Mouse (Mus musculus): Measurements from ENCODE around the gene Apoc2. TPM values are rescaled to one million over a fixed set of nuclear protein-coding genes. Genes with fewer than 3 reads are reported as not detected.
A peak's percentile ranks its signal among the peaks of the same experiment; 100 is the strongest.

Apoc2 gene
- total RNA-seq, 2 experiments from 2014 or later: not detected

DNA sequence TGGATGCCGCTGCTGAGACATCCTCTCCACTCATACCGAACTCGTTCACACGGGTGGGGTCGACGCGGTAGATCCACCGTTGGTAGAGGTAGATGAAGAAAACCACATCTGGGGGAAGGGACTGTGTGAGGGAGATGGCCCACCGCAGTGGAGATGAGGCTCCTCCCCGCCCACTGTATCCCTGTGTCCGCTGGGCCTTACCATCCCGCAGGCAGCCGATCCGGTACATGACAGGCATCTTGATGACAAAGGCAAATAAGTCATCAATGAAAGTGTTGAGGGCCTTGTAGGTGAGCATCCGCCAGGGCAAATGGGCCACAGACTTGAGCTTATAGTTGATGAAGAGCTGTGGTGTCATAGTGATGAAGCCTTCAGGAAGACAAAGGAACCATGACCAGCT is 43.9 kb downstream of the Apoc2 start:
- DNase-seq (ENCODE audit: extremely low spot score in 1 of 2, low spot score in 1 of 2): no peak

DNA sequence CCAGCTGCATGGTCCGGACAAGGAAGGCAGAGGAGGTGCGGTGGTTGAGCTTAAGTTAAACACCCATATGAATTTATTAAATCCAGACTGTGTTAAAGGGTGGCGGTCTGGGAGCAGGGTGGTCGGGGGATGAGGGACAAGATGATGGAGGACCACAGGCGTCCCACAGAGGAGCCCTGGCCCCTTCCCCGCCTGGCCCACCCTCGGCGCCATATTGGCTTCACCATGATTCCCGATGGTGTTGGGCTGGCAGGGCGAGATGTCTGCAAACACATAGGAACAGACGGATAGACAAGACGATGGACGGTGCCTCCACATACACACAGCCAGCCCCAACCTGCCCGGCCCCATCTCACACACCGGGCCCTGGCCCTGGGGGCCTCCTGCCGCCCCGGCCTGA is 44.5 kb downstream of the Apoc2 start:
- no peak for DNase-seq (ENCODE audit: extremely low spot score in 1 of 2, low spot score in 1 of 2)

- no peak for DNase-seq (ENCODE audit: extremely low spot score in 1 of 2, low spot score in 1 of 2)
Observed at GRCm38 (mm10) chr7:19632720-19633119, 45.0 kb downstream of the Apoc2 start.

DNA sequence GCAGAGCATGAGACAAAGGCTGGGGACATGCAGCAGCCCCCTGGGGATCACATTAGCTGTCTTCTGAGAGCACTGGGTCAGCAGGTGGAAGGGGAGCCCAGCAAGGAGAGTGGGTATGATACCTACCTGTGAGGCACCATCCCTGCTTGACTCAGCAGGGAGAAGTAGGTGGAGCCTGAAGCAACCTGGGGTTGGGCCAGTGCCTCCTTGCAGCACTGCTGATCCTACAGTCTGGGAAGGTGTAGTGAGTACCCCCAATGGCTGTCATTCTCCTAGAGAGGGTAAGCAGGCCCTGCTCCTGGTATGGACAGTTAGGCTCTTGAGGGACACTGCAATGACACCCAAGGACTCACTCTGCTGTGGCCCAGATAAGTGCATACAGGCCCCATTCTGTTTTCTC is 45.5 kb downstream of the Apoc2 start:
- DNase-seq (ENCODE audit: extremely low spot score in 1 of 2, low spot score in 1 of 2): no peak

- peak; percentile 73 to 87 for DNase-seq (ENCODE audit: extremely low spot score in 1 of 2, low spot score in 1 of 2)
Observed at GRCm38 (mm10) chr7:19629361-19629734, 48.4 kb downstream of the Apoc2 start, which contains the start of gene Relb. Gene Relb (minus strand): TSS chr7:19629438.

DNA sequence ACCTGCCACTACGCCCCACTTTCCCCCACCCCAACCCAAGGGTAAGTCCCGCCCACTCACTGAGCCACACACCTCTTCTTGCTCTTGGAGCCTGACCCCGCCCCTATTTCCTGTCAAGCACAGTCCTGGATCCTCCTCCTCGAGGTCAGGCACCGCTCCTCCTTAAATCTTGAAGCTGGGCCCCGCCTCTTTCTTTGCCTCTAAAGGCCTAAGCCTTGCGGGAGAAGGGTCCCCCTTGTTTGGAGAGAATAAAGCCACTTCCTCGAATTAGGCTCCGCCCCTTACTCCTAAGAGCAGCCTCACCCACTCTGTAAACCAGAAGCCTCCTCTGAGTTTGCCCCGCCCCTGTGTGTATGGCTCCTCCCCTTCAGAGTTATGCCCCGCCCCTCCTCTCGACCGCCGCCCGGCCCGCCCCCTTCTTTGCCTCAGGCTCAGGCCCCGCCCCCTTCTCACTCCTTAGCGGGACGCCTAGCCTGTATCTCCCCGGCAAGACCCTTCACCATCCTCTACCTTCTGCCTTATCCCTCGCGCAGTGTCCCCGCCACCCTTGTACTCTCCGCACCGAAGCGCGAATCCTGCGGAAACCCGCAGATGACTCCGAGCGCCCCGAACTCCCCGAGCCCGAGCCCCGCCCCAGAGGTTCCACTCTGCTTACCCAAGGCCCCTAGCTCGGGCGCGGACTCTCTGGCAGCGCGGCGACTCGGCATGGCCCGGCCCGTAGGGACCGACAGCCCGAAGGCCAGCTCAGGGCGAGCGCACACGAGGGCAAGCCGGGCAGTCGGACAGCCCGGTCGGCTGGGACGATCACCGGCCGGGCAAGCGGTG is 49.0 kb downstream of the Apoc2 start:
- DNase-seq (ENCODE audit: extremely low spot score in 1 of 2, low spot score in 1 of 2): peak; percentile 64 to 74

GRCm38 (mm10) chr7:19628192-19628535 is 49.6 kb downstream of the Apoc2 start:
- DNase-seq (ENCODE audit: extremely low spot score in 1 of 2, low spot score in 1 of 2): peak in 1 of 2 experiments; percentile 46

GRCm38 (mm10) chr7:19627721-19628120 is 50.0 kb downstream of the Apoc2 start:
- DNase-seq (ENCODE audit: extremely low spot score in 1 of 2, low spot score in 1 of 2): no peak

DNA sequence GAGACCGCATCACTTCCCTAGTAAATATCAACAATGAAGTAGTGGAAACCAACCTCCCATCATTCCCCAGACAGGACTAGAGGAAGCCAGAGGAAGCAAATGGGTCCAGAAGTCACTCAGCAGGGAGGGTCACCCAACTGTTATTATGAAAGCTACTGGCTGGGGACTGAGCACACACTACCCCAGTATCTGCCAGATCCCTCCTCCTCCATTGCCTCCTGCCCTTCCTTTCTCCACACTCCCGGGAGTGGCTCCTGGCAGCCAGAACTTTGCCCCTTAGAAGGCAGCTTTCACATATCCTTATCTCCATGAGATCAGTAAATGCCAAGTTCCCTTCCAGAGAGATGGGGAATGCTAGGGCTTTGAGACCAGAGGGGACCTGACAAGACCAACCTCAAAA is 54.3 kb downstream of the Apoc2 start:
- no peak for DNase-seq (ENCODE audit: extremely low spot score in 1 of 2, low spot score in 1 of 2)

- no peak for DNase-seq (ENCODE audit: extremely low spot score in 1 of 2, low spot score in 1 of 2)
Observed at GRCm38 (mm10) chr7:19622241-19622640, 55.5 kb downstream of the Apoc2 start.

Other genes starting within 250 kb of the Apoc2 start
- 100 to 1,000 TPM in 1 of 2 experiments, 10 to 100 TPM in 1; 92.8 to 105 TPM for gene Mark4, start 219.1 kb downstream of the Apoc2 start, total RNA-seq (2021)
- gene Exoc3l2, start 214.6 kb downstream of the Apoc2 start, total RNA-seq (2021): under 1 TPM; 0.37 to 0.38 TPM
- 1 to 10 TPM; 6.0 to 7.1 TPM for gene Bloc1s3, start 169.6 kb downstream of the Apoc2 start, total RNA-seq (2021)
- gene Trappc6a, start 169.5 kb downstream of the Apoc2 start, total RNA-seq (2021): 10 to 100 TPM; 20.1 to 21.1 TPM
- gene Nkpd1, start 160.1 kb downstream of the Apoc2 start, total RNA-seq (2021): under 1 TPM; 0.49 to 0.66 TPM
- 100 to 1,000 TPM; 103 to 112 TPM for gene Ppp1r37, start 114.9 kb downstream of the Apoc2 start, total RNA-seq (2021)
- gene Zfp296, start 100.7 kb downstream of the Apoc2 start, total RNA-seq (2021): 1 to 10 TPM in 1 of 2 experiments, under 1 TPM in 1; 0.30 to 1.0 TPM
- gene Gemin7, start 100.3 kb downstream of the Apoc2 start, total RNA-seq (2021): 10 to 100 TPM; 38.0 to 40.7 TPM
- gene Clasrp, start 73.5 kb downstream of the Apoc2 start, total RNA-seq (2021): 10 to 100 TPM; 70.6 to 94.5 TPM
- gene Relb, start 48.5 kb downstream of the Apoc2 start, total RNA-seq (2021): 10 to 100 TPM in 1 of 2 experiments, 1 to 10 TPM in 1; 9.4 to 10.4 TPM
- gene Clptm1, start 12.9 kb downstream of the Apoc2 start, total RNA-seq (2021): 100 to 1,000 TPM; 148 TPM
- gene Gm44805, start 3.5 kb upstream of the Apoc2 start, total RNA-seq (2021): not detected
- gene Apoc4, start 3.5 kb upstream of the Apoc2 start, total RNA-seq (2021): not detected
- gene Apoc1, start 14.7 kb upstream of the Apoc2 start, total RNA-seq (2021): 1 to 10 TPM; 4.8 to 7.5 TPM
- gene Apoe, start 21.2 kb upstream of the Apoc2 start, total RNA-seq (2021): 1,000 to 10,000 TPM; 2,615 to 2,768 TPM
- gene Tomm40, start 37.5 kb upstream of the Apoc2 start, total RNA-seq (2021): 100 to 1,000 TPM; 109 TPM
- gene Nectin2, start 72.5 kb upstream of the Apoc2 start, total RNA-seq (2021): 1 to 10 TPM; 7.9 to 9.1 TPM
- gene Bcam, start 93.1 kb upstream of the Apoc2 start, total RNA-seq (2021): 10 to 100 TPM in 1 of 2 experiments, 1 to 10 TPM in 1; 8.7 to 11.4 TPM
- gene Cblc, start 118.9 kb upstream of the Apoc2 start, total RNA-seq (2021): not detected
- under 1 TPM; 0.49 to 0.61 TPM for gene Bcl3, start 144.8 kb upstream of the Apoc2 start, total RNA-seq (2021)
- 1 to 10 TPM; 1.8 to 2.9 TPM for gene Gm19345, start 174.1 kb upstream of the Apoc2 start, total RNA-seq (2021)
- gene Ceacam16, start 183.4 kb upstream of the Apoc2 start, total RNA-seq (2021): not detected
- not detected for gene Ceacam19, start 210.0 kb upstream of the Apoc2 start, total RNA-seq (2021)
- 10 to 100 TPM; 10.2 to 15.9 TPM for gene Pvr, start 243.2 kb upstream of the Apoc2 start, total RNA-seq (2021)

Measured in layer of hippocampus, postnatal 25 days (tissue).